Mouse (Mus musculus): ENCODE data around the gene Atg9a. TPM values are rescaled to one million over a fixed set of nuclear protein-coding genes. Genes with fewer than 3 reads are reported as not detected.
"Not testable (repeated sequence)": the region's sequence is repeated elsewhere in the genome, so short reads cannot be mapped to it uniquely, and the experiment has no call there.

Gene Atg9a
- 10 to 100 TPM; 58.2 to 61.7 TPM for total RNA-seq (2021)
- long read RNA-seq, experiment 1, full-length matches to known transcripts, result 66 of 129 reads
- long read RNA-seq, experiment 1, partial matches to known transcripts, result 44 of 129 reads
- long read RNA-seq, experiment 1, other reads (novel, unspliced or antisense), result 19 of 129 reads
- long read RNA-seq, experiment 2, full-length matches to known transcripts, result 83 of 142 reads
- long read RNA-seq, experiment 2, partial matches to known transcripts, result 36 of 142 reads
- long read RNA-seq, experiment 2, other reads (novel, unspliced or antisense), result 23 of 142 reads

GRCm38 (mm10) chr1:75191622-75192402, at the start of gene Atg9a, which contains the start of gene Ankzf1:
Gene Atg9a, minus strand, starts transcription at chr1:75192196.
Gene Ankzf1, plus strand, starts transcription at chr1:75192151.
- peak; percentile 94 for DNase-seq
- intact Hi-C loops (cut with DNase I; ENCODE audit: low total_unique reads), result no loop called here

- no peak for DNase-seq
- intact Hi-C loops (cut with DNase I; ENCODE audit: low total_unique reads), result no loop called here
These were observed 47.6 kb upstream of the Atg9a start for GRCm38 (mm10) chr1:75239591-75239990.

- peak; percentile 88 for DNase-seq
- intact Hi-C loops (cut with DNase I; ENCODE audit: low total_unique reads), result no loop called here
These were observed 44.4 kb upstream of the Atg9a start, which contains the start of gene Dnajb2 for GRCm38 (mm10) chr1:75236117-75237050. Gene Dnajb2, plus strand, starts transcription at chr1:75236406.

- intact Hi-C loops (cut with DNase I; ENCODE audit: low total_unique reads), result no loop called here
- DNase-seq, result peak; percentile 42
These were observed 42.6 kb upstream of the Atg9a start for GRCm38 (mm10) chr1:75234606-75235005.

GRCm38 (mm10) chr1:75232489-75232888, 40.5 kb upstream of the Atg9a start:
- intact Hi-C loops (cut with DNase I; ENCODE audit: low total_unique reads); DNase-seq: not testable (repeated sequence)

GRCm38 (mm10) chr1:75231664-75232152, 39.7 kb upstream of the Atg9a start, which contains the start of gene A630095N17Rik:
Gene A630095N17Rik, minus strand, starts transcription at chr1:75232102.
- no peak for DNase-seq
- intact Hi-C loops (cut with DNase I; ENCODE audit: low total_unique reads), result no loop called here

GRCm38 (mm10) chr1:75231224-75231623, 39.2 kb upstream of the Atg9a start:
- no peak for DNase-seq
- intact Hi-C loops (cut with DNase I; ENCODE audit: low total_unique reads), result no loop called here

- intact Hi-C loops (cut with DNase I; ENCODE audit: low total_unique reads), result no loop called here
- DNase-seq, result no peak
These were observed 38.5 kb upstream of the Atg9a start for GRCm38 (mm10) chr1:75230335-75230994.

- intact Hi-C loops (cut with DNase I; ENCODE audit: low total_unique reads), result no loop called here
- DNase-seq, result no peak
These were observed 37.2 kb upstream of the Atg9a start for GRCm38 (mm10) chr1:75229158-75229557.

- no peak for DNase-seq
- intact Hi-C loops (cut with DNase I; ENCODE audit: low total_unique reads), result no loop called here
These were observed 35.7 kb upstream of the Atg9a start for GRCm38 (mm10) chr1:75227653-75228052.

- intact Hi-C loops (cut with DNase I; ENCODE audit: low total_unique reads), result no loop called here
- DNase-seq, result no peak
These were observed 34.1 kb upstream of the Atg9a start for GRCm38 (mm10) chr1:75226138-75226537.

GRCm38 (mm10) chr1:75225473-75225872, 33.5 kb upstream of the Atg9a start:
- intact Hi-C loops (cut with DNase I; ENCODE audit: low total_unique reads), result no loop called here
- no peak for DNase-seq

GRCm38 (mm10) chr1:75223532-75223931, 31.5 kb upstream of the Atg9a start:
- intact Hi-C loops (cut with DNase I; ENCODE audit: low total_unique reads), result no loop called here
- DNase-seq, result no peak

GRCm38 (mm10) chr1:75222926-75223325, 30.9 kb upstream of the Atg9a start:
- DNase-seq, result no peak
- intact Hi-C loops (cut with DNase I; ENCODE audit: low total_unique reads), result no loop called here

- no peak for DNase-seq
- intact Hi-C loops (cut with DNase I; ENCODE audit: low total_unique reads), result no loop called here
These were observed 29.5 kb upstream of the Atg9a start for GRCm38 (mm10) chr1:75221538-75221937.

- DNase-seq, result no peak
- intact Hi-C loops (cut with DNase I; ENCODE audit: low total_unique reads), result no loop called here
These were observed 27.5 kb upstream of the Atg9a start, which contains the start of gene Tuba4a for GRCm38 (mm10) chr1:75219531-75219930. Gene Tuba4a, minus strand, starts transcription at chr1:75219865.

GRCm38 (mm10) chr1:75219078-75219477, 27.1 kb upstream of the Atg9a start:
- peak; percentile 80 for DNase-seq
- intact Hi-C loops (cut with DNase I; ENCODE audit: low total_unique reads), result no loop called here

- peak; percentile 83 for DNase-seq
- intact Hi-C loops (cut with DNase I; ENCODE audit: low total_unique reads), result no loop called here
These were observed 26.4 kb upstream of the Atg9a start for GRCm38 (mm10) chr1:75218227-75219001.
